Mouse (Mus musculus): ENCODE measurements around the gene Tas2r143.

The Tas2r143 gene

GRCm38 (mm10) chr6:42380416-42381144, 19.5 kb upstream of the Tas2r143 start:
- POLR2A ChIA-PET: no interaction called here

GRCm38 (mm10) chr6:42381221-42381620, 18.8 kb upstream of the Tas2r143 start:
- ChIA-PET CTCF (interaction anchor here in 3 of 4 experiments (0.7 to 1.8 kb wide), 10 partner anchors 9 to 264 kb away, joined by 3 to 6 read pairs (median 4); partner anchors contain the start of genes Fam131b (in 1 of the 3), Tcaf2 (in 1 of the 3) and Zyx (in 1 of the 3)), POLR2A (no interaction called here)

More at GRCm38 (mm10) chr6:42380416-42381144, 19.5 kb upstream of the Tas2r143 start:
- CTCF ChIA-PET: interaction anchor here in 3 of 4 experiments (0.5 to 1.8 kb wide), 12 partner anchors 8 to 264 kb away, joined by 3 to 6 read pairs (median 4); partner anchors contain the start of genes Fam131b (in 1 of the 3), Tcaf2 (in 1 of the 3) and Zyx (in 1 of the 3)

GRCm38 (mm10) chr6:42381916-42382381, 18.1 kb upstream of the Tas2r143 start:
- POLR2A ChIA-PET: no interaction called here
- CTCF ChIA-PET: no interaction called here

- CTCF ChIA-PET: no interaction called here
- POLR2A ChIA-PET: no interaction called here
These were observed 16.7 kb upstream of the Tas2r143 start for GRCm38 (mm10) chr6:42383360-42383759.

GRCm38 (mm10) chr6:42385635-42386034, 14.4 kb upstream of the Tas2r143 start:
- ChIA-PET POLR2A (no interaction called here), CTCF (no interaction called here)

- ChIA-PET POLR2A (no interaction called here), CTCF (interaction anchor here in 1 of 4 experiments (0.6 kb wide), 1 partner anchor 34 kb away, joined by 3 read pairs; no protein-coding TSS in a partner anchor)
These were observed 8.2 kb upstream of the Tas2r143 start for GRCm38 (mm10) chr6:42391796-42392330.

GRCm38 (mm10) chr6:42395960-42396809, 3.9 kb upstream of the Tas2r143 start:
- ChIA-PET CTCF (interaction anchor here in 1 of 4 experiments (0.6 kb wide), 1 partner anchor 189 kb away, joined by 3 read pairs; no protein-coding TSS in a partner anchor), POLR2A (no interaction called here)

GRCm38 (mm10) chr6:42397041-42397657, 2.9 kb upstream of the Tas2r143 start:
- POLR2A ChIA-PET: no interaction called here
- CTCF ChIA-PET: interaction anchor here in 1 of 4 experiments (0.6 kb wide), 1 partner anchor 196 kb away, joined by 9 read pairs; no protein-coding TSS in a partner anchor

- CTCF ChIA-PET: no interaction called here
- POLR2A ChIA-PET: no interaction called here
These were observed 1.8 kb upstream of the Tas2r143 start for GRCm38 (mm10) chr6:42398285-42398684.

GRCm38 (mm10) chr6:42398998-42399397, 1.0 kb upstream of the Tas2r143 start:
- ChIA-PET CTCF (no interaction called here), POLR2A (no interaction called here)

GRCm38 (mm10) chr6:42405134-42405533, 5.1 kb downstream of the Tas2r143 start, which contains the start of gene Tas2r135:
TSS of gene Tas2r135 (plus strand) at chr6:42405434.
- ChIA-PET CTCF (interaction anchor here in 1 of 4 experiments (0.7 kb wide), 1 partner anchor 33 kb away, joined by 3 read pairs; no protein-coding TSS in a partner anchor), POLR2A (no interaction called here)

GRCm38 (mm10) chr6:42419443-42419842, 19.4 kb downstream of the Tas2r143 start:
- CTCF ChIA-PET: no interaction called here
- POLR2A ChIA-PET: no interaction called here

GRCm38 (mm10) chr6:42421439-42421838, 21.4 kb downstream of the Tas2r143 start:
- ChIA-PET POLR2A (no interaction called here), CTCF (no interaction called here)

- ChIA-PET CTCF (no interaction called here), POLR2A (no interaction called here)
These were observed 24.4 kb downstream of the Tas2r143 start for GRCm38 (mm10) chr6:42424472-42424871.

GRCm38 (mm10) chr6:42426337-42426736, 26.3 kb downstream of the Tas2r143 start:
- ChIA-PET POLR2A (interaction anchor here in 1 of 4 experiments (0.6 kb wide), 1 partner anchor 180 kb away, joined by 4 read pairs; no protein-coding TSS in a partner anchor), CTCF (interaction anchor here in 1 of 4 experiments (0.7 kb wide), 1 partner anchor 35 kb away, joined by 3 read pairs; no protein-coding TSS in a partner anchor)

- CTCF ChIA-PET: no interaction called here
- POLR2A ChIA-PET: no interaction called here
These were observed 33.5 kb downstream of the Tas2r143 start for GRCm38 (mm10) chr6:42433554-42433953.

- ChIA-PET CTCF (no interaction called here), POLR2A (no interaction called here)
These were observed 34.4 kb downstream of the Tas2r143 start, which contains the start of gene Tas2r126 for GRCm38 (mm10) chr6:42434446-42434845. TSS of gene Tas2r126 (plus strand) at chr6:42434535.

- ChIA-PET POLR2A (no interaction called here), CTCF (no interaction called here)
These were observed 35.5 kb downstream of the Tas2r143 start for GRCm38 (mm10) chr6:42435490-42435889.

GRCm38 (mm10) chr6:42441395-42441794, 41.4 kb downstream of the Tas2r143 start:
- POLR2A ChIA-PET: no interaction called here
- CTCF ChIA-PET: interaction anchor here in 1 of 4 experiments (0.7 kb wide), 1 partner anchor 171 kb away, joined by 3 read pairs; no protein-coding TSS in a partner anchor
